Mouse (Mus musculus): ENCODE results near the gene Rabif. TPM values are rescaled to one million over a fixed set of nuclear protein-coding genes. Genes with fewer than 3 reads are reported as not detected.

The Rabif gene
- total and polyA plus RNA-seq, 3 experiments: 21.5 to 21.8 TPM; not detected in 1

GRCm38 (mm10) chr1:134493956-134494355, 492 bp upstream of the Rabif start:
- peaks cover 15 to 20% of the 10 kb centered on the region in 2 experiments for H3K4me1 ChIP-seq (ENCODE audit: control insufficient read depth in 1 of 2, insufficient read depth in 2 of 2, low read length in 2 of 2)
- H3K79me2 ChIP-seq (ENCODE audit: control insufficient read depth, insufficient read depth, low read length, poor library complexity): peaks cover 28% of the 10 kb centered on the region
- TF ChIP-seq SIN3A (IDR thresholded peaks at IDR 0.05; ENCODE audit: low read length) (peak; percentile 26), SMC3 (IDR thresholded peaks at IDR 0.05; ENCODE audit: low read depth, low read length) (no peak)
- no peaks in the 10 kb centered on the region for H3K9me3 ChIP-seq (replicated peaks; ENCODE audit: insufficient read depth, low read length)
- peak overlapping the region; percentile 96 for H3K27ac ChIP-seq (ENCODE audit: control insufficient read depth, low read depth, low read length)
- H3K9ac ChIP-seq (ENCODE audit: control insufficient read depth, low read depth, low read length, poor library complexity, severe bottlenecking): peak overlapping the region; percentile 94
- DNase-seq (ENCODE audit: low read depth, low spot score): no peak
- no peaks in the 10 kb centered on the region for H3K27me3 ChIP-seq (ENCODE audit: control insufficient read depth in 1 of 2, insufficient read depth in 2 of 2, low read length in 2 of 2)
- H3K36me3 ChIP-seq (ENCODE audit: control insufficient read depth in 1 of 2, insufficient read depth in 2 of 2, low read length in 2 of 2): peaks cover 11 to 20% of the 10 kb centered on the region in 2 experiments
- H3K4me3 ChIP-seq (ENCODE audit: control insufficient read depth in 1 of 2, insufficient read depth in 1 of 2, low read depth in 2 of 2, low read length in 2 of 2): peak overlapping the region; percentile 52 to 96

GRCm38 (mm10) chr1:134495216-134495539, 730 bp downstream of the Rabif start:
- H3K79me2 ChIP-seq (ENCODE audit: control insufficient read depth, insufficient read depth, low read length, poor library complexity): peaks cover 33% of the 10 kb centered on the region
- TF ChIP-seq CHD2 (IDR thresholded peaks at IDR 0.05; ENCODE audit: low read length): peak; percentile 59
- no peak for TF ChIP-seq RCOR1 (IDR thresholded peaks at IDR 0.05; ENCODE audit: low read depth, low read length)
- peaks cover 15 to 20% of the 10 kb centered on the region in 2 experiments for H3K4me1 ChIP-seq (ENCODE audit: control insufficient read depth in 1 of 2, insufficient read depth in 2 of 2, low read length in 2 of 2)
- H3K27me3 ChIP-seq (ENCODE audit: control insufficient read depth in 1 of 2, insufficient read depth in 2 of 2, low read length in 2 of 2): no peaks in the 10 kb centered on the region
- H3K4me3 ChIP-seq (ENCODE audit: control insufficient read depth in 1 of 2, insufficient read depth in 1 of 2, low read depth in 2 of 2, low read length in 2 of 2): peak overlapping the region; percentile 71 to 96
- H3K9me3 ChIP-seq (replicated peaks; ENCODE audit: insufficient read depth, low read length): no peaks in the 10 kb centered on the region
- peaks cover 3 to 20% of the 10 kb centered on the region in 2 experiments; a peak in 3 of 4 replicates for H3K36me3 ChIP-seq (ENCODE audit: control insufficient read depth in 1 of 2, insufficient read depth in 2 of 2, low read length in 2 of 2)
- peak overlapping the region; percentile 98 for H3K9ac ChIP-seq (ENCODE audit: control insufficient read depth, low read depth, low read length, poor library complexity, severe bottlenecking)
- peak overlapping the region; percentile 94 for H3K27ac ChIP-seq (ENCODE audit: control insufficient read depth, low read depth, low read length)
- no peak for DNase-seq (ENCODE audit: low read depth, low spot score)

GRCm38 (mm10) chr1:134495991-134496390, 1.5 kb downstream of the Rabif start:
- H3K36me3 ChIP-seq (ENCODE audit: control insufficient read depth in 1 of 2, insufficient read depth in 2 of 2, low read length in 2 of 2): peaks cover 0 to 14% of the 10 kb centered on the region in 2 experiments; a peak in 3 of 4 replicates
- peaks cover 8 to 16% of the 10 kb centered on the region in 2 experiments for H3K4me1 ChIP-seq (ENCODE audit: control insufficient read depth in 1 of 2, insufficient read depth in 2 of 2, low read length in 2 of 2)
- no peak for DNase-seq (ENCODE audit: low read depth, low spot score)
- TF ChIP-seq RCOR1 (IDR thresholded peaks at IDR 0.05; ENCODE audit: low read depth, low read length) (no peak), EP300 (IDR thresholded peaks at IDR 0.05; ENCODE audit: low read depth in 1 of 2, low read length in 2 of 2) (no peak), ZKSCAN1 (IDR thresholded peaks at IDR 0.05; ENCODE audit: low read depth, low read length) (no peak), ZNF384 (IDR thresholded peaks at IDR 0.05; ENCODE audit: low read depth, low read length) (no peak), CHD1 (IDR thresholded peaks at IDR 0.05; ENCODE audit: low read depth, low read length) (no peak), MXI1 (IDR thresholded peaks at IDR 0.05; ENCODE audit: low read depth, low read length) (no peak), RAD21 (IDR thresholded peaks at IDR 0.05; ENCODE audit: low read depth, low read length) (no peak), ZC3H11A (IDR thresholded peaks at IDR 0.05; ENCODE audit: low read depth, low read length) (no peak), E2F4 (IDR thresholded peaks at IDR 0.05; ENCODE audit: borderline replicate concordance, low read depth, low read length) (no peak), UBTF (IDR thresholded peaks at IDR 0.05; ENCODE audit: borderline replicate concordance, insufficient read depth, low read depth, low read length) (no peak), POLR2AphosphoS5 (IDR thresholded peaks at IDR 0.05; ENCODE audit: borderline replicate concordance, low read depth, low read length) (no peak), USF2 (IDR thresholded peaks at IDR 0.05; ENCODE audit: borderline replicate concordance in 1 of 2, insufficient read depth in 1 of 2, low read depth in 1 of 2, low read length in 2 of 2) (no peak), MAZ (IDR thresholded peaks at IDR 0.05; ENCODE audit: low read depth, low read length) (no peak), TAL1 (IDR thresholded peaks at IDR 0.05; ENCODE audit: low read length) (no peak), POLR2AphosphoS2 (IDR thresholded peaks at IDR 0.05; ENCODE audit: low read length) (no peak), CHD2 (IDR thresholded peaks at IDR 0.05; ENCODE audit: low read length) (no peak), ETS1 (IDR thresholded peaks at IDR 0.05; ENCODE audit: low read depth, low read length) (no peak)
- H3K9me3 ChIP-seq (replicated peaks; ENCODE audit: insufficient read depth, low read length): no peaks in the 10 kb centered on the region
- H3K4me3 ChIP-seq (ENCODE audit: control insufficient read depth in 1 of 2, insufficient read depth in 1 of 2, low read depth in 2 of 2, low read length in 2 of 2): no peak overlapping the region; a peak in 1 of 4 replicates
- H3K79me2 ChIP-seq (ENCODE audit: control insufficient read depth, insufficient read depth, low read length, poor library complexity): peaks cover 38% of the 10 kb centered on the region
- H3K9ac ChIP-seq (ENCODE audit: control insufficient read depth, low read depth, low read length, poor library complexity, severe bottlenecking): peak overlapping the region; percentile 98
- H3K27ac ChIP-seq (ENCODE audit: control insufficient read depth, low read depth, low read length): no peak overlapping the region
- no peaks in the 10 kb centered on the region for H3K27me3 ChIP-seq (ENCODE audit: control insufficient read depth in 1 of 2, insufficient read depth in 2 of 2, low read length in 2 of 2)
